Comparison of ENCODE assay signal across 16 mouse cellular contexts in the genomic region with DNA sequence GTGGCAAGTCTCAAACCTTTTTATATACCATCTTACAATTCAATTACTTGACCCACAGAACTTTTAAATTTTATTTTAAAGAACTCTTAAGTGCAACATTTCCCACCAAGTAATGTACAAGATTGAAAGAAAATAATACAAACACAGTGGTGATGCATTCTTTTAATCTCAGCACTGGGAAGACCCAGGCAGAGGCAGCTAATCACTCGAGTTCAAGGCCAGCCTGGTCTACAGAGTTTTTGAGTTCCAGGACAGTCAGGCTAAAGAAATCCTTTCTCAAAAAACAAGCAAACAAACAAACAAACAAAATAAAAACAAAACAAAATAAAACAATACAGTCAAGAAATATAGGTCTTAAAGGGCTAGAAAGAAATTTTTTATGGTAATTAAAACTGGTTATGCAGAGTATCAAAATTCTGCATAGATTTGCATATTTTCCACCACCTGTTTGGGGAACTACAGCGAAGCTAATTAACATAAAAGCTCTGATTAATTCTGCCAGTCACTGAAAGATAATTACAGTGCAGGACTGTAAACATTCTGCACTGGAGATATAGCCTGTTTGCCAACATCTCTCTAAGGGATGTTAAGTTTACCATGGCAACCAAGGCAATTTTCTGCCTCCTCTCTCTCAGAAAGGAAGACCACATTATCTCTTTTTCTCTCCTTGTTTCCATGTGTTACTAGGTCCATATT.
DNase-seq lines count a peak whose midpoint lies in the region; ATAC-seq and TF ChIP-seq lines count a peak whose summit lies in the region.
"Had no signal": no experiment of that assay in that cellular context is flagged by ENCODE, and none has a peak within 500 bp of the region (broad histone marks: within the 10 kb centered on the region; RNA-seq: fewer than 3 reads in every experiment).

No protein-coding gene starts in this region.

- H3K36me3 ChIP-seq in hindbrain, embryonic 12.5 days, result peaks cover 11% of the 10 kb centered on the region
- peaks cover 4% of the 10 kb centered on the region; the same call in 1 of the 2 replicates for H3K36me3 ChIP-seq in hindbrain, embryonic 11.5 days (ENCODE audit: control insufficient read depth, insufficient read depth, low read length)
- H3K36me3 ChIP-seq in forebrain, embryonic 12.5 days (replicated peaks), result peaks cover 32% of the 10 kb centered on the region
- peaks cover under 1% of the 10 kb centered on the region; the same call in 1 of the 2 replicates for H3K36me3 ChIP-seq in hindbrain, postnatal 0 days (ENCODE audit: insufficient read depth, low read length)
- H3K36me3 ChIP-seq in neural tube, embryonic 15.5 days, result peaks cover 13% of the 10 kb centered on the region
- peaks cover 30% of the 10 kb centered on the region for H3K36me3 ChIP-seq in embryonic facial prominence, embryonic 10.5 days (replicated peaks)

- no peak overlapping the region for H3K4me3 ChIP-seq in hindbrain, embryonic 12.5 days
- H3K4me3 ChIP-seq in hindbrain, embryonic 11.5 days (ENCODE audit: low read depth, low read length), result no peak overlapping the region
- H3K4me3 ChIP-seq in forebrain, embryonic 12.5 days (replicated peaks), result no peak overlapping the region
- H3K4me3 ChIP-seq in hindbrain, postnatal 0 days (ENCODE audit: low read length), result no peak overlapping the region
- H3K4me3 ChIP-seq in neural tube, embryonic 15.5 days (replicated peaks), result no peak overlapping the region
- H3K4me3 ChIP-seq in embryonic facial prominence, embryonic 10.5 days, result no peak overlapping the region
- H3K4me3 ChIP-seq: embryonic facial prominence, embryonic 13.5 days; heart, adult 2 months had no signal

- peak; percentile 74; the same call in 1 of the 2 replicates for ATAC-seq in hindbrain, embryonic 12.5 days (ENCODE audit: low FRiP score)
- no peak for ATAC-seq in hindbrain, embryonic 11.5 days (ENCODE audit: low FRiP score)
- ATAC-seq in forebrain, embryonic 12.5 days (ENCODE audit: low FRiP score), result peak; percentile 72; the same call in 1 of the 2 replicates
- ATAC-seq in hindbrain, postnatal 0 days, result peak; percentile 73
- peak; percentile 88 for ATAC-seq in neural tube, embryonic 15.5 days (ENCODE audit: low FRiP score)
- no peak for ATAC-seq in megakaryocyte, adult 5-6 weeks (ENCODE audit: poor library complexity, severe bottlenecking)
- ATAC-seq: intestine, postnatal 0 days had no signal

- H3K27ac ChIP-seq in hindbrain, embryonic 12.5 days, result 0 out of 2 replicates have a peak overlapping the region, but pooled peaks have one; percentile 40
- no peak overlapping the region for H3K27ac ChIP-seq in hindbrain, embryonic 11.5 days (ENCODE audit: low read depth, low read length)
- no peak overlapping the region for H3K27ac ChIP-seq in forebrain, embryonic 12.5 days
- 0 out of 2 replicates have a peak overlapping the region, but pooled peaks have one; percentile 8 for H3K27ac ChIP-seq in hindbrain, postnatal 0 days
- peak overlapping the region; percentile 51; the same call in 1 of the 2 replicates for H3K27ac ChIP-seq in neural tube, embryonic 15.5 days (replicated peaks)
- no peak overlapping the region for H3K27ac ChIP-seq in embryonic facial prominence, embryonic 10.5 days (replicated peaks)
- H3K27ac ChIP-seq: embryonic facial prominence, embryonic 13.5 days; heart, adult 2 months had no signal

- H3K4me1 ChIP-seq in hindbrain, embryonic 12.5 days, result peaks cover 7% of the 10 kb centered on the region
- no peaks in the 10 kb centered on the region for H3K4me1 ChIP-seq in hindbrain, embryonic 11.5 days (replicated peaks; ENCODE audit: control insufficient read depth, insufficient read depth, low read length)
- H3K4me1 ChIP-seq in forebrain, embryonic 12.5 days, result peaks cover 7% of the 10 kb centered on the region
- H3K4me1 ChIP-seq in hindbrain, postnatal 0 days (ENCODE audit: insufficient read depth, low read length), result no peaks in the 10 kb centered on the region; the same call in 1 of the 2 replicates
- peaks cover 8% of the 10 kb centered on the region for H3K4me1 ChIP-seq in neural tube, embryonic 15.5 days
- H3K4me1 ChIP-seq in embryonic facial prominence, embryonic 10.5 days, result no peaks in the 10 kb centered on the region
- H3K4me1 ChIP-seq: embryonic facial prominence, embryonic 13.5 days had no signal

- no peak overlapping the region for H3K4me2 ChIP-seq in hindbrain, embryonic 12.5 days (replicated peaks)
- H3K4me2 ChIP-seq in hindbrain, embryonic 11.5 days (replicated peaks; ENCODE audit: low read depth, low read length), result no peak overlapping the region
- H3K4me2 ChIP-seq in forebrain, embryonic 12.5 days, result no peak overlapping the region
- no peak overlapping the region for H3K4me2 ChIP-seq in hindbrain, postnatal 0 days (ENCODE audit: low read depth, low read length)
- H3K4me2 ChIP-seq in neural tube, embryonic 15.5 days, result 0 out of 2 replicates have a peak overlapping the region, but pooled peaks have one; percentile 8
- H3K4me2 ChIP-seq: embryonic facial prominence, embryonic 13.5 days; lung, embryonic 14.5 days had no signal

- H3K9me3 ChIP-seq in hindbrain, embryonic 12.5 days (replicated peaks), result no peaks in the 10 kb centered on the region
- no peaks in the 10 kb centered on the region for H3K9me3 ChIP-seq in hindbrain, embryonic 11.5 days (ENCODE audit: control insufficient read depth, low read length)
- no peaks in the 10 kb centered on the region for H3K9me3 ChIP-seq in forebrain, embryonic 12.5 days
- H3K9me3 ChIP-seq in hindbrain, postnatal 0 days (ENCODE audit: low read length), result no peaks in the 10 kb centered on the region
- H3K9me3 ChIP-seq in neural tube, embryonic 15.5 days (replicated peaks), result no peaks in the 10 kb centered on the region
- no peaks in the 10 kb centered on the region for H3K9me3 ChIP-seq in embryonic facial prominence, embryonic 10.5 days
- H3K9me3 ChIP-seq: embryonic facial prominence, embryonic 13.5 days had no signal

- no peak for TF ChIP-seq CTCF in hindbrain, postnatal 0 days (IDR thresholded peaks at IDR 0.05; ENCODE audit: low read depth)

- no peak overlapping the region for H3K9ac ChIP-seq in hindbrain, embryonic 12.5 days
- no peak overlapping the region for H3K9ac ChIP-seq in hindbrain, embryonic 11.5 days (ENCODE audit: low read depth, low read length)
- H3K9ac ChIP-seq in forebrain, embryonic 12.5 days, result no peak overlapping the region
- H3K9ac ChIP-seq in hindbrain, postnatal 0 days (replicated peaks; ENCODE audit: low read length), result no peak overlapping the region
- H3K9ac ChIP-seq in neural tube, embryonic 15.5 days (replicated peaks), result no peak overlapping the region
- H3K9ac ChIP-seq: embryonic facial prominence, embryonic 13.5 days; lung, embryonic 14.5 days had no signal

- WGBS in hindbrain, embryonic 12.5 days, result 64% methylated on average over 2 of the region's 2 CpGs
- WGBS in hindbrain, embryonic 11.5 days, result 82% methylated on average over 2 of the region's 2 CpGs
- WGBS in forebrain, embryonic 12.5 days, result 47% methylated on average over 2 of the region's 2 CpGs
- WGBS in hindbrain, postnatal 0 days, result 38% methylated on average over 2 of the region's 2 CpGs
- WGBS in neural tube, embryonic 15.5 days, result 41% methylated on average over 2 of the region's 2 CpGs
- WGBS in embryonic facial prominence, embryonic 10.5 days, result 84% methylated on average over 2 of the region's 2 CpGs

- DNase-seq in hindbrain, embryonic 11.5 days (ENCODE audit: low spot score), result no peak
- peak; percentile 66 for DNase-seq in hindbrain, postnatal 0 days (ENCODE audit: low spot score)
- DNase-seq in yolk sac, embryonic 10.5 days (ENCODE audit: low spot score), result no peak
- no peak for DNase-seq in embryonic facial prominence, embryonic 10.5 days (ENCODE audit: low spot score)
- DNase-seq: cerebellum, adult 11-12 months; heart, adult 2 months; heart, postnatal 10 days; kidney, postnatal 10 days; liver; lung, embryonic 14.5 days had no signal

- H3K27me3 ChIP-seq in hindbrain, embryonic 12.5 days, result no peaks in the 10 kb centered on the region
- no peaks in the 10 kb centered on the region for H3K27me3 ChIP-seq in hindbrain, embryonic 11.5 days (ENCODE audit: control insufficient read depth, insufficient read depth, low read length)
- no peaks in the 10 kb centered on the region for H3K27me3 ChIP-seq in forebrain, embryonic 12.5 days
- no peaks in the 10 kb centered on the region for H3K27me3 ChIP-seq in hindbrain, postnatal 0 days (ENCODE audit: insufficient read depth, low read length)
- no peaks in the 10 kb centered on the region for H3K27me3 ChIP-seq in neural tube, embryonic 15.5 days (replicated peaks)
- no peaks in the 10 kb centered on the region for H3K27me3 ChIP-seq in embryonic facial prominence, embryonic 10.5 days (replicated peaks; ENCODE audit: low read depth, poor library complexity, severe bottlenecking)
- H3K27me3 ChIP-seq: embryonic facial prominence, embryonic 13.5 days had no signal

Comparison
In these comparisons a context has a peak if more than half of its experiments do, and no peak if none do; other contexts are left out.
1. ATAC-seq: peak in hindbrain, embryonic 12.5 days (single experiment), forebrain, embryonic 12.5 days (single experiment), hindbrain, postnatal 0 days (single experiment) and neural tube, embryonic 15.5 days (single experiment); none in hindbrain, embryonic 11.5 days (single experiment) and megakaryocyte, adult 5-6 weeks (single experiment).
2. H3K27ac ChIP-seq: peak in hindbrain, embryonic 12.5 days (single experiment), hindbrain, postnatal 0 days (single experiment) and neural tube, embryonic 15.5 days (single experiment); none in hindbrain, embryonic 11.5 days (single experiment), forebrain, embryonic 12.5 days (single experiment) and embryonic facial prominence, embryonic 10.5 days (single experiment).